Mouse (Mus musculus): ENCODE measurements around the gene Gm10643.

DNA sequence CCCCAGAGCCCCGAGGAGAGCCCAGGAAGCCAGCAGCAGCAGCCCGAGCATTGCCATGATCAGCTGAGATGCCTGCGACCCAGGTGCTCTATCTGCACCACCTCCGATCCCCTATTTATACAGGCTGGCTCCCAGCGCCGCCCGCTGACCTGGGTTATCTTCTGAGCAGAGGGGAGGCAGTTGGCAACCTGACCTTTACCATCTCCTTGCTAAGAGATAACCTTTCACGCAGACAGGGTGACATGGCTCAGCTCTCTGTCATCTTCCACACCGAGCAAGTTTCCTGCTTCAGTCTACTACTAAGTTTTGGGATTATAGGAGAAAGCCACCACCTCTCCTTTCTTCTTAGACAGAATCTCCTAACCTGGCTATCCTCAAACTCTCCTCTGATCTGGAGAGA lies 20.0 kb downstream of the Gm10643 start, which contains the start of gene Rln3:
- TF ChIP-seq CTCF (IDR thresholded peaks at IDR 0.05; ENCODE audit: borderline replicate concordance, insufficient read depth, low read depth, low read length) = no peak
- TF ChIP-seq POLR2A (IDR thresholded peaks at IDR 0.05; ENCODE audit: borderline replicate concordance, insufficient read depth, low read length) = no peak
